Mouse (Mus musculus) ovary, postnatal 36 days (tissue): ENCODE results near the gene Mpzl1.

ENCODE experiments used
- DNase-seq: peaks from one replicate; pipeline ENCODE4 v3.0.0; 2022; ENCODE audit warnings: low spot score, mixed read lengths

Mpzl1 gene

GRCm38 (mm10) chr1:165655022-165655421, 20.7 kb upstream of the Mpzl1 start:
- peak; percentile 36 for DNase-seq

DNA sequence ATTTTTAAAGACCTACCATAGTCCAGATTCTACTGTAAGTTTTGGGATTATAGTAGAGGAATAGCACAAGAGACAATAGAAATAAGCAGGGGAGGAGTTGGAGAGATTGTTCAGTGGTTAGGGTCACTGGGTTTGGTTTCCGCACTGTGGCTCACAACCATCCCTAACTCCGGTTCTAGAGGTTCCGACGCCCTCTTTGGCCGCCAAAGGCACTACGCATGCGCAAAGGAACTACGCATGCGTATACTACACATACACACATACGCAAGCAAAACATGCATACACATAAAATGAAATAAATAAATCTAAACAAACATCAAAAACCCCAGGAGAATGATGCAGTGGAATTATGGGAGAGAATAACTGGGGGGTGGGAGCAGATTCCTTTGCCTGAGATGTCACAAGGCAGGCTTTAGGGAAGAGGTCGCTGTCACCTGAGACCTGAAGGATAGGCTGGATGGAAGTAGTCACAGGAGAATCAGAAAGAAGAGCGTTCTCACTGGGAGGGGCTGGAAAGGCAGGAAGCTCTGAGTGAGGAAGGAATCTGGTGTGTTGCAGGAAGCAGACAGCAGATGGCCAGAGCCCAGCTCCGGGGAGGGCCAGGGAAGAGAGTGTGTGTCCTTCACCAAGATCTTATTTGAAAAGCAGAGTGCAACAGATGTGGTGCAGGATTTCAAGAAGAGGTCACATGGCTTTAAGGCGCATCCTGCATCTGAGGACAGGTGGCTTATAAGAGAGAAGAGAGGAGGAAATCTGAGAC, 19.0 kb upstream of the Mpzl1 start:
- no peak for DNase-seq

DNA sequence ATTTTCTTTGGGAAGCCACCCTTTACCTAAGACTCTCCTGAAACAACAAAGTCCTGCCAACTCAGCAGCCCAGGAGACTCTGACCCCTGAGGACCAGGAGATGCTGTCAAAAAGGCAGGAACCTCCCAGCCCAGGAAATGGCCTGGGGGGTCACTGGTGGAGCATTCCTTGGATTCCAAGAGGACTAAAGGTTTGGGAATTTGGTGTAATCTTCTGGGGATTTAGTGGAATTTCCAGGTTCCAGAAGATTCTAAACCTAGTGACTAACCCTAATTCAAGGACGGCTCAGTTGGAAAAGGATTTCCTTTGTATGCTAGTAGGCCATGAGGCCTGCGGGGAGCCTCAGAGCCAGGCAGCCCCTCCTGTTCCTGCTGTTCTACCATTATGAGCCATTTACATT, 18.2 kb upstream of the Mpzl1 start:
- no peak for DNase-seq

DNA sequence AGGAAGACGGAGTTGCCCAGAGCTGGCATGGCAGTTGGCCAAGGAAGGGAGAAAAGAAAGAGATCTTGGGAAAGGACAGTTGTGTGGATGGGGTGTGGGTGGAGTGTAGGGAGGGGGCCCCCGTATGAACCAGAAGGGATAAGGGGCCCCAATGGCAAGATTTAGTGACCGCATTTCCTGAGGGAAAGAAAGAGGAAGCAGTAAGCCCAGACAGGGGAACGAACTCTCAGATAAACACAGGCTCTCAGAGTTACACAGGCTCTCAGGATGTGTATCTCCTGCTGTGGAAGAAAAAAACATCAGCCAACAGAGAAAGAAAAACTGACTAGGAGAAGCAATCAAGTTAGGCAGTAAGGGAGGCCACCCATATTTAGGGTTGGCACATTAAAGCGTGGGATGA, 16.8 kb upstream of the Mpzl1 start:
- DNase-seq, result no peak

GRCm38 (mm10) chr1:165645102-165645501, 10.8 kb upstream of the Mpzl1 start:
- no peak for DNase-seq

GRCm38 (mm10) chr1:165643735-165644134, 9.4 kb upstream of the Mpzl1 start:
- DNase-seq, result no peak

DNA sequence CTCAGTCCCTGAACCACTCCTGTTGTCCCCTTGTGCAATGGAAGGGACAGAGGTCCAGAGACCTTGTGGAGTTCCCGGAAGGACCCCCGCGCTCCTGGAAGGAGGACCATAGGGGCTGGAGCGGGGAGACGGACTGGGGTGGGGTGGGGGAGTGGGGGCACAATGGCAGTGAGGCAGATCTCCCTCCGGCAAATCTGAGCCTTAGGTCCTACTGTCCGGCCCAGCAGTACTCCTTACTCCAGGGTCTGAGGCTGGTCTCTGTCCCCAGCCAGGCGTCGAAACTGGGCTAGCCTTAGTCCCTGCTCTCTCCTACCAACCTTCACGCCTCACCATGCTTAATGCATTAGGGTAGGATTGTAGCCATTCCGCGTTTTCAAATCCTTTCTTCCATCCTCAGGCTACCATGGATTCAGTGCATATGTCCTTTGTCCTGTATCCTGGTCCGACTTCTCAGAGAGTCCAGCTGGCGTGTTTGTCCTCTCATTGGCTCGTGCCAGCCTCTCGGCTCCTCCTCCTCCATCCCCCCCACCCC, 8.5 kb upstream of the Mpzl1 start:
- DNase-seq, result no peak

DNA sequence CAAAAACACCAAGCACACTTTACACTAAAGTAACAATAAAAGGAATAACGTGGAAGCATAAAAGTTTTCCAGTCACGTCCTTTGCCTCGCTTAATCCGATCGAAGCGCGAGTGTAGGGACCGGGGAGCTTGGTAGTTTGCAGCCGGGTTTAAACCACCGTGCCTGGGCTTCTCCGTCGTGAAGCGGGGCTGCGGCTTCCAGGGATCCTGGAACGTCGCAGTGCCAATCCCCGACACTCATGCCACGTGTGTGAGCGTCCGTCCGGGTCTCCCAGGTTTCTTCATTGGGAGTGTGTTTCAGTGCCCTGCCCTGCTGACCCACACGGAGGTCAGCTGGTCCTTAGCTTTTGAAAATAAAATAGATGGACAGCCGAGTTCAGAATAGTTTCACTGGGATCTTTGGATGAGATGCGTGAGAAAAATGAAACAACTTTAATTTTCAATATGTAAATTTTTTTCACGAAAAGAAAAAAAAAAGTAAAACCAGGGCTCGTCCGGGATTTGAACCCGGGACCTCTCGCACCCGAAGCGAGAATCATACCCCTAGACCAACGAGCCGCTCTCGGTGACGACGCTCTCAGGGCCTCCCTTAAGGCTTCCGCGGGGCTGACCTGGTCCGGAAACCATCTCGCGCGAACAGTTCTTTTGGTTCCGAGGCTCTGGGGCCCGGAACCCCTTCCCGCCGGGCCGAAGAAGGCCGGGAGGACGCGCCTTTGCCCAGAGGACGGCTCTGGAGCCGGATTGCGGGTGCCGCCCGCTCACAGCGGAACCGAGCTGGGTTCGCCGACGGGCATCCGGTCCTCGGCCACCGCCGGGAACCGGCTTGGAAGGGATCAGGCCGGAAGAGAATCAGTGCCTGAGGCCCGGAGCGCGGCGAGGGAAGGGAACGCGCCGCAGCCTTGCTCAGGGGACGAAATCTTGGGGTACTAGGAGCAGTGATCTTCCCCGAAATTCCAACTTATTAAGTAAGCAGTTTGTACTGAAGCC, 7.7 kb upstream of the Mpzl1 start:
- peak; percentile 92 for DNase-seq

DNA sequence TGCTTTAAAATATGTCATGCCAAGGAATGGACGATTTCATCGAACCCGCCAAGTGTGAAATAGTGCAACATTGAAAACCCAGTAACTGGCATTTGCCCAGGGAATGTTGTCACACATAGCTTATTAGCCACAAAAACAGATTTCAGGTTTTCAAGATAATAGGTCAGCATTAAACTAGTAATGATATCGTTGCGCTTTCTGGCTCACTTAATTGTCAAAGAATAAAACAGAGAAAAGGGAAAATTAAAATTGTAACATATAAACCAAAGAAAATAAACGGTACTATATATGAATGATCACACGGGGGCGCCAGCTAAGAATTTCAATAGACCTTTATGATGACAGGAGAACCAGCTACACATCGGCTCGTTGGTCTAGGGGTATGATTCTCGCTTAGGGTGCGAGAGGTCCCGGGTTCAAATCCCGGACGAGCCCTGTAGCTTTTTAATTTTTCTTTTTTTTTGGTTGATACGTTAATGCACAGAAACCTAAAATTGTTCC, 7.0 kb upstream of the Mpzl1 start:
- DNase-seq, result peak; percentile 62

DNA sequence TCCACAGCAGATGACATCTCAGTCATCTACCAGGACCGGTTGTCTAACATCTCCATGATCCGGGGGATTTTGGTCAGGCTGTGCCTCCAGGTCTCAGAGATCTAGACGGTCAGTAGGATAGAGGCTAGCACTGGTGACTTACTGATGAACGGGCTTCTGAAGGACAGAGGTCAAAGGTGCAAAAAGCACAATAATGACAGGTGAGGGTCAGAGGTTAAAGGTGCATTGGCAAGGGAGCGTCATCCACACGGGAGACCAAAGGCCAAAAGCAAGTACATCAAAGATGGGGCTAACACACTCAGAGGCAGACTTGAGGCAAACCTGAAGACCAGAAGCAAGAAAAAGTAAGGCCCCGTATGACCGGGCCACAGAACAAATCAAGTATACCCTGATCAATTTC, 2.0 kb upstream of the Mpzl1 start:
- no peak for DNase-seq

GRCm38 (mm10) chr1:165635055-165635897, 938 bp upstream of the Mpzl1 start:
- no peak for DNase-seq

DNA sequence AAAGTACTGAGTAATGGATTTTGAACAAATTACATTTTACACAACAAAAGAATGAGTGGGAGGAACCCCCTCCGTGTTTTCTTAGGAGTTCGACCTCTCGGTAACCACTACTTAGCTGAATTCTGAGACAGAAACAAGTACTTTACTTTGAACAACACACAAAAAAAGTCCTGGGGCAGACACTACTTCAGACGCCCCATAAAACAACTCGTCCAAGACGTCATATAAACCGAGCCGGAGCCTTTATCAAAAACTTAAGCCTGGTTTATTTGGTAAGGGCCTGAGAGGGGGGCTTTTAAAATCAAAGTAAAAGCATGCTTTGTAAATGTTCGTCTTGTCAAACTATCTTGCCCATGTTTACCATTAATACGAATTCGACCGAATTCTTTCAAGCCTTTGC, 993 bp downstream of the Mpzl1 start:
- DNase-seq, result no peak

DNA sequence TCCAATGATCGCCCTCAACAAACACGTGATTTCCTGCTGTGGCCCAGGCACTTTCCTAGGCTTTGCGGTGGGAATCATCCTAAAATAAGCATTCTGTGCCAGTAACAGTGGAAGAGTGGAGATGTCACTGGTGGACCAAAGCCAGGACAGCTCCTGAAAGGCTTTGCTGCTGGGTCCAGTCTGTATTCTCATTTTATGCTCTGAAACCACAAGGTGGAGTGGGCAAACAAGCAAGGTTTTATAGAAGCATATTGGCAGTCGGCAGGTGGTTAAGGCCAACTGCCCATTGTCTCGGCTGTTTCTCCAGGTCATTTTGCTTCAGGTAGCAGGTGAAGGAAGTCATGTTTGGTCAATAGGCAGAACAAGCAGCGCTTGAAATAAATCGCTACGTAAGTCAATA, 3.2 kb downstream of the Mpzl1 start:
- no peak for DNase-seq

GRCm38 (mm10) chr1:165629975-165630374, 4.4 kb downstream of the Mpzl1 start:
- DNase-seq, result no peak

GRCm38 (mm10) chr1:165628603-165629002, 5.7 kb downstream of the Mpzl1 start:
- DNase-seq, result no peak

DNA sequence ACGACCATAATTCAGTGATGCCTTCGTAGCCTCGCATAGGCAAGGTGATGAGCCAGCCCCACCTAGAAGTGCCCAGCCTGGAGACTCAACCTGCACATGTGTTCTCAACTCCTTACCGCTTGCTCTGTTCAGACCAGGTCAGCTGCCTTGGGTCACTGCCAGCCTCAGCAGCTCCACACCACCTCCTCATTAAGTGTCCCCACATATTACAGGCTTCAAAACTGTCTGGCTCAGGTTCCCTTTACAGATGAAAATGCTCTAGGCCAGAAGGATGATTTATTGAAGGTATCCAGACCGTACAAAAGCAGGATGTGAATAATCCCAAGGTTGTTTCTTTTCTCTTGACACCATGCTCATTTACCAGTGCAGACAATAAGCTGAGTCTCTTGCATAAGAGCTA, 8.4 kb downstream of the Mpzl1 start:
- DNase-seq, result no peak

GRCm38 (mm10) chr1:165625058-165625457, 9.3 kb downstream of the Mpzl1 start:
- DNase-seq, result no peak

GRCm38 (mm10) chr1:165618201-165618624, 16.1 kb downstream of the Mpzl1 start:
- DNase-seq, result no peak

DNA sequence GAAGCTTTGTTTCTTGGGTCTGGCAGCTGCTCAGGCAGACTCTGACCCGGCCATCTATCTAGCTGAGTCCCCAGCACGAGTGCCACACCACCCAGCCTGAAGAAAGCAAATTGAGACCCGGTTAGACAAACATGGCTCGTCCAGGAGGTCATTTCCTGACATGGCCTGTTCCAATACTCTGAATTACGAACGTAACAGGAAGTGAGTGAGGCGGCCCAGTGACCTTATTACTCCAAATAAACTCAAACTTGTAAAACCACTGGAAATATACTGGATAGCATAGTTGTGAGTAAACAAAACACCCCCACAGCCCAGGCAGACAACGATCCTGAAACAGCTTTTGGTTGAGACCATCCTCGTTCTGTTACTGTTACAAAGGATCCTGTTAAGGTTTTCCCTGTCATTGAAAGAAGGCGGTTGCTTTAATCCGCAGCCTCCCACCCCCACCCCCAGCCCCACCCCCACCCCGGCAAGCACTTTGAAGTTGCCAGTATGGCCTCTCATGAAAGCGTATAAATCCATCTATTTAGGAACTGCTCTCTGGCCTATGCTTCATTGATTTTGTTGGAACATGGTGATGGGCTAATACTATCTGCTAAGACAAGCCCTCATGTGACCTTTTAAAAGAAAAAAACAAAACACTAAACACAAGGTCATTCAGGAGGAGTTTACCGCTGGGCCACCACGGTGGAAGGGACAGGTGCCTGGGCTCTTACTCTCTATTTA, 17.0 kb downstream of the Mpzl1 start:
- peak; percentile 15 for DNase-seq

DNA sequence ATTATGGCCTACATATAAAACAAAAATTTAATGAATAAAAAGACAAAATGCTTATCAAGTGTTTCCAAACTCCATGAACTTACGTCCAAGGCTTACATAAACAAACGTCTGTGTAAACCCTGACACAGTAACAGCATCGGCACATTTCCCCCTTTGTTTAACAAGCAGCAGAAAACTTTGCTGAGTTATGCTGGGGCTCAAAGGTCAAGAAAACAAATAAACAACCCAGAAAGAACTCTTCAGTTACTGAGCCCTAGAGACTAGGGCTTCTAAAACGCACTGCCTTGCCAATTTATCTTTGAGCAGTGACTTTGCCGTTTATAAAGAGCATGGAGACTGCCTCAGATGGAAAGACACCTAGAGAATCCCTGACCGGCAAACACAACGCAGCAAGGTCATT, 17.7 kb downstream of the Mpzl1 start:
- DNase-seq, result no peak

GRCm38 (mm10) chr1:165614793-165615192, 19.5 kb downstream of the Mpzl1 start:
- DNase-seq, result no peak
